Comparison of ENCODE assay signal across 8 mouse cellular contexts in genomic region chr14:32032522-32032921, GRCm38 (mm10). TPM values are rescaled to one million over a fixed set of nuclear protein-coding genes. Genes with fewer than 3 reads are reported as not detected.
A peak's percentile ranks its signal among the peaks of the same experiment; 100 is the strongest.
DNase-seq lines count a peak whose midpoint lies in the region; ATAC-seq lines count a peak whose summit lies in the region.
"Had no signal": no experiment of that assay in that cellular context is flagged by ENCODE, and none has a peak within 500 bp of the region (broad histone marks: within the 10 kb centered on the region; RNA-seq: fewer than 3 reads in every experiment).

No protein-coding gene starts in this region.

- H3K27ac ChIP-seq in forebrain, embryonic 15.5 days (replicated peaks), result no peak overlapping the region
- H3K27ac ChIP-seq in hindbrain, embryonic 14.5 days, result no peak overlapping the region
- H3K27ac ChIP-seq: lung, embryonic 15.5 days had no signal

- H3K27me3 ChIP-seq in forebrain, embryonic 15.5 days, result no peaks in the 10 kb centered on the region
- H3K27me3 ChIP-seq in hindbrain, embryonic 14.5 days (ENCODE audit: control insufficient read depth, insufficient read depth, low read length), result no peaks in the 10 kb centered on the region

- H3K9ac ChIP-seq in forebrain, embryonic 15.5 days (replicated peaks), result no peak overlapping the region
- no peak overlapping the region for H3K9ac ChIP-seq in hindbrain, embryonic 14.5 days
- H3K9ac ChIP-seq: lung, embryonic 15.5 days had no signal

- H3K4me2 ChIP-seq in forebrain, embryonic 15.5 days (replicated peaks), result no peak overlapping the region
- H3K4me2 ChIP-seq in hindbrain, embryonic 14.5 days (replicated peaks), result no peak overlapping the region
- H3K4me2 ChIP-seq: lung, embryonic 15.5 days had no signal

- ATAC-seq in forebrain, embryonic 15.5 days (replicated peaks), result peak; percentile 49
- ATAC-seq in hindbrain, embryonic 14.5 days (ENCODE audit: low FRiP score), result peak; percentile 64; the same call in 1 of the 2 replicates

- peak; percentile 73 for DNase-seq in R1 (ENCODE audit: low read depth, low spot score)
- peak; percentile 52 for DNase-seq in c-Kit-positive CD71-positive TER-119-positive erythroid progenitor cells, embryonic 14.5 days (ENCODE audit: low spot score)
- DNase-seq in hindbrain, embryonic 14.5 days (ENCODE audit: low spot score), result peak; percentile 83
- peak; percentile 52 to 53 for DNase-seq in layer of hippocampus, postnatal 36 days
- DNase-seq in lung, postnatal 25 days (ENCODE audit: low spot score), result peak; percentile 72
- peak; percentile 78 to 81 for DNase-seq in right cerebral cortex, adult 2 months (ENCODE audit: low spot score in 2 of 2)

- no peaks in the 10 kb centered on the region for H3K9me3 ChIP-seq in forebrain, embryonic 15.5 days
- no peaks in the 10 kb centered on the region for H3K9me3 ChIP-seq in hindbrain, embryonic 14.5 days (ENCODE audit: control insufficient read depth, low read length)
- H3K9me3 ChIP-seq: lung, embryonic 15.5 days had no signal

- 6% methylated on average over 4 of the region's 4 CpGs for WGBS in forebrain, embryonic 15.5 days
- 11% methylated on average over 4 of the region's 4 CpGs for WGBS in hindbrain, embryonic 14.5 days

- H3K4me3 ChIP-seq in forebrain, embryonic 15.5 days, result no peak overlapping the region
- H3K4me3 ChIP-seq in hindbrain, embryonic 14.5 days (replicated peaks; ENCODE audit: low read length), result no peak overlapping the region
- H3K4me3 ChIP-seq: lung, embryonic 15.5 days had no signal

- H3K4me1 ChIP-seq in forebrain, embryonic 15.5 days, result peaks cover 19% of the 10 kb centered on the region
- peaks cover 9% of the 10 kb centered on the region; the same call in 1 of the 2 replicates for H3K4me1 ChIP-seq in hindbrain, embryonic 14.5 days (replicated peaks; ENCODE audit: control insufficient read depth, insufficient read depth, low read length)

- no peaks in the 10 kb centered on the region for H3K36me3 ChIP-seq in forebrain, embryonic 15.5 days
- no peaks in the 10 kb centered on the region for H3K36me3 ChIP-seq in hindbrain, embryonic 14.5 days (replicated peaks; ENCODE audit: control insufficient read depth, insufficient read depth)
- H3K36me3 ChIP-seq: lung, embryonic 15.5 days had no signal

RNA-seq across cellular contexts. Expression of gene Galnt15, which starts 3.7 kb away (rescaled TPM):
- polyA plus RNA-seq in forebrain, embryonic 15.5 days (2015; fragmentation: Nextera tagmentation; extraction: Ambion mirVana), result 0.45 and 0.47 TPM in 2 replicates
- polyA plus RNA-seq in hindbrain, embryonic 14.5 days (2014; fragmentation: Nextera tagmentation; extraction: Ambion mirVana), result 0.47 and 0.51 TPM in 2 replicates
- 1 to 10 TPM; 1.2 to 3.6 TPM for total RNA-seq in layer of hippocampus, postnatal 36 days (2021)

RNA-seq across cellular contexts. Expression of gene Oxnad1, which starts 52.7 kb away (rescaled TPM):
- polyA plus RNA-seq in forebrain, embryonic 15.5 days (2015; fragmentation: Nextera tagmentation; extraction: Ambion mirVana), result 20.5 and 23.6 TPM in 2 replicates
- 17.4 and 18.3 TPM in 2 replicates for polyA plus RNA-seq in hindbrain, embryonic 14.5 days (2014; fragmentation: Nextera tagmentation; extraction: Ambion mirVana)
- total RNA-seq in layer of hippocampus, postnatal 36 days (2021), result 10 to 100 TPM; 14.3 to 19.2 TPM

RNA-seq across cellular contexts. Expression of gene Dph3, which starts 53.0 kb away (rescaled TPM):
- 74.6 and 76.6 TPM in 2 replicates for polyA plus RNA-seq in forebrain, embryonic 15.5 days (2015; fragmentation: Nextera tagmentation; extraction: Ambion mirVana)
- 71.3 and 74.9 TPM in 2 replicates for polyA plus RNA-seq in hindbrain, embryonic 14.5 days (2014; fragmentation: Nextera tagmentation; extraction: Ambion mirVana)
- total RNA-seq in layer of hippocampus, postnatal 36 days (2021), result 10 to 100 TPM; 35.1 to 37.5 TPM
